Mouse (Mus musculus) bone marrow, adult 2 months (tissue): Measurements from ENCODE around the gene Rap2a.

Experiments used
- CTCF ChIP-seq: fragments of 200-500 bp; IDR thresholded peaks from 2 replicates; pipeline ENCODE4 v1.5.1; 2011; ENCODE audit warnings: low read length, control low read depth; ENCODE audit not compliant: control insufficient read depth, insufficient read depth
- POLR2A ChIP-seq: fragments of 200-500 bp; IDR thresholded peaks from 2 replicates; pipeline ENCODE4 v1.6.1; 2011; ENCODE audit warnings: low read depth, mild to moderate bottlenecking, control low read depth, low read length, borderline replicate concordance; ENCODE audit not compliant: control insufficient read depth

DNA sequence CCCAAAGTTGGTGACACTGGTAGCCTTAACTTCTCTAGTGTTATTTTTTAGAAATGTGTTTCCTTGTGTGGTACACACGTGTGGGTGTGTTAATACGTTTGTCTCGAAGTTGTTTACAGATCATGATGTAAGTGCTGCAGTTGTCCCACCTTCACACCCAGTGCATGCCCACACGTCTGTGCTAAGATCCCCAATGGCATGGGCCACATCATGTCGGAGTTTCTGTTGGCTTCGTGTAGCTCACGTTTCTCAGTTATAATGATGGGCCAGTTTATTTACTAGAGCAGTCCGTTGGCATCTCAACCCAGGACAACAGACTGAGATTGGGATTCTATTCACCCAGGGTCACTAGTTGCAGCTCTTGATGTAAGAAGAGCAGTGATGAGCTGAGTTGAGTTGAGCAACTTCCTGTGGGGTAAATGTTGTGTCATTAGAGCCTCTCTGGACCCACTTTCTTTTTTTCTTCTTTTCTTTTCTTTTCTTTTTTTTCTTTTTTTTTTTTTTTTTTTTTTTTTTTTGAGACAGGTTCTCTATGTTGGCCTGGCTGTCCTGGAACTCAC lies 2.2 kb downstream of the Rap2a start:
- TF ChIP-seq POLR2A (no peak), CTCF (no peak)
